Mouse (Mus musculus) layer of hippocampus, postnatal 10 days (tissue): ENCODE measurements around the gene Kmo. TPM values are rescaled to one million over a fixed set of nuclear protein-coding genes. Genes with fewer than 3 reads are reported as not detected.

Experiments used
- DNase-seq, 2 experiments: peaks; one replicate each; pipeline ENCODE4 v3.0.0; 2021; ENCODE audit warnings: low spot score in 2 of 2
- long read RNA-seq: library from polyadenylated mRNA; stranded (forward); transcript quantifications from one replicate; pipeline ENCODE4 v2.0.0, GENCODE M21; 2023
- total RNA-seq, 2 experiments: library from RNA; stranded (reverse); gene quantifications; 2 replicates each; pipeline ENCODE4 v1.2.3; 2021

Kmo gene
- total RNA-seq: not detected
- long read RNA-seq, partial matches to known transcripts: 0 of 10 reads
- long read RNA-seq, other reads (novel, unspliced or antisense): 10 of 10 reads

DNA sequence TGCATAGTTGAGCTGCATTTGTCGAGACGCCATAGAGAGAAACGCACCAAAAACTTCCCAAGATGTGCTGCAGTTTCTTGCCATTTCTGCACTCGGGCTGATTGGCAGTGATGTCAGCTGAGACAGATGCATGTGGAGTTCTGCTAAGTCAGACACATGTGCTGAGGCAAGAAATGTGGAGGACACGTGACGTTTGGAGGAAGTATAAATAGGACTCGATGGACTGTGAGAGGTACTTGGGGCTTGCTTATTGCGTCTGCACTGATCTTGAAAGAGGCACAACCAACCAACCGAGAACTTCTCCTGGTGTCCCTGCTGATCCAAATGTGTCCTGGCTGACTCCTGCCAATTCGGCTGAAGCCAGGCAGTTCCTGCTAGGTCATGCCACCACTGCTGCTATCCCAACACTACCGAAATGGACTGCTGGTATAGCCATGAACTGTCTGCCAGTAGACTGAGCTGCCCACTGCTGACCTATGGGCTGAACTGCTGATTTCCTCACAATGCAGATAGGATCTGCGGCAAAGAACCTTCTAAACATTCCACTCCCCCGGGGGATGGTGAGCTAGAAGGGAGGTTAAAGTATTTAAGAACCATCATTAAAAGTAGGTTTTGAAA lies at the start of gene Kmo:
Kmo (plus strand) TSS at position 568 of the 618 bp plus-strand sequence.
- DNase-seq: no peak

GRCm38 (mm10) chr1:175574129-175574528 lies 46.1 kb upstream of the Kmo start:
- no peak for DNase-seq

- DNase-seq: no peak
Measured at GRCm38 (mm10) chr1:175578425-175579096, 41.6 kb upstream of the Kmo start.

- peak; percentile 18 to 31 for DNase-seq
Measured at GRCm38 (mm10) chr1:175579598-175580235, 40.5 kb upstream of the Kmo start.

DNA sequence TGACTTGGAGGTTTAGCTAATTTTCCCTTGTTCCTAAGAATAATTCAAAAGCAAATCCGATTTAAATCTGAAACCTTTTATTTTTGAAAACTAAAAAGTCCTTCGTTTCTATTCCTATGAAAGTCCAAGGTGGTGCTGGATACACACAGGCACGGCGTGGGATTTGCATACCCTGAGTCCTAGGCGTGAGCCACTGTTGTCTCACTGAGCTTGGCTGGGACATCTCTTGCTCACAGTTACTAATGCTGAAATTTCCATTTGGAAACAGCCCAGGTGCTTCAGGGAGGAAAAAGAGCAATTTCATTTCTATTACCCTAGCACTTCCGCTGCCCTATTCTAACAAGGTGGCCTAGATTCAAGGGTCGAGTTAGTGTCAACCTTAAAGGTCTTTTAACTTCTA lies 39.8 kb upstream of the Kmo start:
- peak in 1 of 2 experiments; percentile 18 for DNase-seq

GRCm38 (mm10) chr1:175582799-175583198 lies 37.4 kb upstream of the Kmo start:
- no peak for DNase-seq

GRCm38 (mm10) chr1:175585267-175585666 lies 34.9 kb upstream of the Kmo start:
- DNase-seq: no peak

DNA sequence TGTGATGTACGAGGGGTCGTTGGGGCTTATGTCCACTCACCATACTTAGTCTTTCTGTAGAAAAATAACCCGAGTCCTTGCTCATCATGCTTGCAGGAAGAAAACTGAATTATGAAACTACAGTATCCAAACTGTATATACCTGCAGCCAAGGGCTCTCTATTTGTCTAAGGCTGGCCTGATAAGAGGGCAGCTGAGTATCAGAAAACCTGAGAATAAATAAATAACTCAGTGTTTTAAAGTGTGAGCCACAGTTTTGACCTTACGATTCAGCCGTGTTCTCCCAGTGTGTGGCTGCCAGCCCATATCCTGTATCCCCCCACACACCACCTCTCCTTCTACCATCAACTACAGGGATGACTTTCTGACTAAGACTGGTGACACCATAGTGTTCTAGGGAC lies 33.5 kb upstream of the Kmo start:
- DNase-seq: no peak

DNA sequence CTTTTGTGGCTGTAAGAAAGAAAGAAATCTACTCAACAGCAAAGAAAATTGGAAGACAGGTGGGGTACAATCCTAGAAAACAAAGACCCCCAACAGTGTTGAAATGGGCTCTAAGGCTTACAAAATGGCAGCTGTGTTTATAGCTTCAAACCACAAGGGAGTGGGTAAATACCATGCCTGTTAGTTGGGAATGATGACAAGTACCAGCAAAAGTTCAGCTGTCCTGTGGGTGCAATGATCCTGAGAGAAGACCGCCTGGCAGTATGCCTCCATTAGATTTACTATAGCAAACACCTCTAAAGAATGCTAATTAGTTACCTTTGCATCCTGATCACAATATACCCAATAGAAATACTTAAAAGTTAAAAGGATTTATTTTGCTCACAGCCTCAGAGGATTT lies 27.3 kb upstream of the Kmo start:
- no peak for DNase-seq

DNA sequence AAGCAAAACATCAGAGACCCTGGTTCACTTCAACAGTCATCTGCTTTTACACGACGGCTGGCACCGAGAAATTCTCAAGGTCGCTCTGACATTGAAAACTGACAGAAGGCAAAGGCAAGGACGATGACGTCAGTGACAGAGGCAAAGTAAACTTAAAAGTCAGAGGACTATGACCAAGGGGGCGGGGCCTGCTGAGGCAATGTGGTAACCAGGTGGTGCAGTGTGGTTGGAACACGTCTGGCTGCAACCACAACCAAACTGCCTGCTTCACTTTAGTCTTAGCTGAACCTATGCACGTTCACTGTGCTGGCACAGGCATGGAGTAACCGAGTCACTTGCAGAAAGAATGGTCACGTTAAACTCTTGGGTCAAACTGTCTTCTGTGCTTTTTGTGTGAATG lies 17.9 kb upstream of the Kmo start:
- DNase-seq: no peak

GRCm38 (mm10) chr1:175603390-175603789 lies 16.8 kb upstream of the Kmo start:
- DNase-seq: peak; percentile 26 to 37

- no peak for DNase-seq
Measured at GRCm38 (mm10) chr1:175607308-175607707, 12.9 kb upstream of the Kmo start.

DNA sequence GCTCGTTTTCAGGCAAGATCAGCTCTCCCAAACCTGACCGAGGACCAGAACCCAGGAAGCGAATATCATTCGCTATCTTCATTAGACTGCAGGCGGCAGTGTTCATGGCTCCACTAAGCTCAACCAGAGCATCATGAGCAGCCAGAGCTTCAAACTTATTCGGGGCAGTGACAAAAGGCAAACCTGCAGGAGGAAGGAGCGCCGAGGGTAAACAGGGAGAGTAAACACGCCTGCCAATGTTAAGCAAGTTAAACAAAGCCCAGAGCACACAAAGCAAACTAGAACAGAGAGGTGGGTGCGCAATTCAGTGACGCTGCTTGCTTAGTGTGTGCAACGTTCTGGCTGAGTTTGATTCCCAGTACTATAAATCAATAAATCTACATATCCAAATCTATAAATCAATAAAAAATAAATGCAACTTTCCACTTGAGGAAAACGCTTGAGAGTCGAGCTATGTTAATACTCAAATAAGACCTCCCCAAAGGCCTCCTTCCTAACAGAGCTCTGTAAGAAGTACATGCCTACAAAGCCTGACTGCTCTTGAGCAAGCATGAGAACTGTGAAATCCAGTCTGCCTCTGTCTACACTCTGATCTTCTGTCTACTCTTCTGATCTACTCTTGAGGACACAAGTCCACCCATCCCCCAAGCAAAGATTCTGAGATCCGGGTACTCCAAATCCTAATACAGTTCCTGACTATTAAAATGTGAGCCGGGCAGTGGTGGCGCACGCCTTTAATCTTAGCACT lies 12.2 kb upstream of the Kmo start:
- no peak for DNase-seq

GRCm38 (mm10) chr1:175608708-175609107 lies 11.5 kb upstream of the Kmo start:
- DNase-seq: no peak

DNA sequence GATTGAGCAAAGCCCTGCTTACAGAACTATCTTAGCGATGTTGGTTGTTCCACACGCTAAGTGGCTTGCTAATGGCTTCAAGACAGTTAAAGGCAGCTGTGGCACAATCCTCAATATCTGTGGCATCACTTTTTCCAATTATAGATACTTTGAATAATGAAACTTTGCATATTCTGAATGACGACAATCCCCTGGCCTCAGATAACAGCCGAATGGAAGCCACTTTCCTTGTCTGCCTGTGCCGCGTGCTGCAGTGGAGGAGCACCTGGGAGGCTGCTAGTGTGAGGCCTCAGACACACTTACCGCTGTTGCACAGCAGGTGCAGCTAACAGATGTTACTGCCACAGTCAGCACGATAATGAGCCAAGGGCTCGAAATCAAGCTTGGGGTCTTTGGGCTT lies 5.2 kb upstream of the Kmo start:
- DNase-seq: no peak

DNA sequence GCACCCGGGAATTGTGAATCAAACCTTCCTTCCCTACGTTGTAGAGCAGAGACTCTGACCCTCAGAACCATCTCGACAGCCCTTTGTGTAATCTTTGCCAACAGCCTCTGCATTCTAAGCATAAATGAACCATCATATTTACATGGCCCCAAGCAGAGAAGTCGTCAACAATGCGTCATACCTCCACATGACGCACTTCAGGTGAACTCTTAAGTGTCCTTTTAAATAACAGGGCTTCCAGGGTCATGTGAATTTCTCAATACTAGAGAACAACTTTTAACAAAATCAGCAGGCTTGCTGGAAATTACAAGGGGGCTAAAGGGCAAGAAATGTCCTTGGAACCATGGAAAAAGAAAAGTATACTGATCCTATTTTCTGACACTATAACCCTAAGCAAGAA lies 3.5 kb downstream of the Kmo start:
- DNase-seq: no peak

DNA sequence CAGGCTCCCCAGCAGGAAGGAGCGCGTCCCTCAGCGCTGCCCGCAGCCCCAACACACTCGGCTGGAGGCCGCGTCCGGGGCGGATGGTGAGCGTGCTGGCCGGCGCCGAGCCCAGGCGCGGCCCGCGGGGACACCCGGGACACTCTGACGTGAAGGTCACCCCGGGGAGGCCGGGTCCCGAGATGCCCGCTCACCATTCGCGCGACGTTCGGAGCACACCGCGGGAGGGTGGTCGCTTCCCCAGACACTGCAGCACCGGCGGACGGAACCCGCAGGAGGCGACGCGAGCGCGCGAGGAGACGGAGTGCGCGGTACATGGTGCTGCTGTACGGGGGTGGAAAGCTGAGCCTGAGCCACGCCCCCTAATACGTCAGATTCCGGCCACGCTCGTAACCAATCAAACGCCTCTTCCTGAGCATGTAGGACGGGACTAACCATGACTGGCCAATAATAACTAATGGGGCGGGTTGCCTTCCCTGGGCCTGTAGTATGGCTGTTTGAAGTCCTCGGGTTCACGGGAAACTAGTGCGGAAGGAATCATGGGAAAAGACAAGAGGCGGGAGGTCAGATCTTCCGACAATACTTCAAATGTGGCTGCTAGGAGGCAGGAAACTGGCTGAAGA lies 5.2 kb downstream of the Kmo start, which contains the start of gene Fh1:
Fh1 (minus strand) TSS at position 379 of the 623 bp plus-strand sequence.
- DNase-seq: peak; percentile 94

GRCm38 (mm10) chr1:175625990-175626692 lies 6.0 kb downstream of the Kmo start:
- DNase-seq: peak in 1 of 2 experiments; percentile 24

DNA sequence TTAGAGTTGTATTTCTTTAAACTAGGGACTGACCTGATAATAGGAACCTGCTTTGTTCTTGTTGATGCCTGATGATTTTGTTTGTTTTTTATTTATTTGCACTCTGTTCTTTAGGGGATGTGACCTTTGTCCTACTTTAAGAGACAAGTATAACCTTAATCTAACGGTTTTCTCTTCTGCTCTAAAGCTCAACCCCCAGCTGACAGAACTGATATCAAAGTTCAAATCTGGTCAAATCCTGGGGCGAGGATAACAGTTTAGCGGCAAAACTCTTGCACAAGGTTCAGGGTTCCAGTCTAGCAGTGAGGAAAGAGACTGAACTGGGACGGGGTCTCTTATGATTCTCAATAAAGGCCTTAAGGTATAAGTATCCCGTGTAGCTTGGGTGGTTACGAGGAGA lies 9.1 kb downstream of the Kmo start:
- DNase-seq: no peak

- DNase-seq: no peak
Measured at GRCm38 (mm10) chr1:175630345-175630744, 10.2 kb downstream of the Kmo start.

DNA sequence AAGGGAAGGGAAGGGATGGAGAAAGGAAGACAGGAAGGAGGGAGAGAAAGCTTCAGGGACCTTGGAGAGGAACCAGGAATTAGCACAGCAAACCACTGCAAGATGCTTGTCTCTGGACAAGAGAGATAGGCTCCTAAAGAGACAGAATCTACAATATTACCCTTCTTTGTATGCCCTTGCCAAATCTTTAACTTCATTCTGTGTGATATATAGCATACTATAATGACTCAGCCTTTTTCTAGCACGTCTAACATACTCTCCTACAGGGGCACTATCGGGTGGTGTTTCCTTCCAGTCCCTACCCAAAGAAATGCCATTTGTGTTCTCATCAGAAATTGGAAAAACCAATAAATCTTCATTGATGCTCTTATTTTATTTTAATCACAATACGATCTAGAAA lies 10.9 kb downstream of the Kmo start:
- DNase-seq: no peak
